Mouse (Mus musculus) ES-CJ7 (cell line): Measurements from ENCODE around the gene Olfr644.

ENCODE experiments used
- DNase-seq: peaks from one replicate; pipeline ENCODE4 v3.0.0; 2011; ENCODE audit warnings: low read depth, low spot score

Gene Olfr644

GRCm38 (mm10) chr7:104071769-104072168, at the start of gene Olfr644:
Gene Olfr644, minus strand, starts transcription at chr7:104071869.
- DNase-seq = no peak

GRCm38 (mm10) chr7:104104757-104104972, 33.0 kb upstream of the Olfr644 start, which contains the start of gene Olfr646:
Gene Olfr646, plus strand, starts transcription at chr7:104104873.
- no peak for DNase-seq

GRCm38 (mm10) chr7:104103913-104104756, 32.5 kb upstream of the Olfr644 start:
- DNase-seq = no peak

GRCm38 (mm10) chr7:104085365-104085764, 13.7 kb upstream of the Olfr644 start, which contains the start of gene Olfr645:
Gene Olfr645, minus strand, starts transcription at chr7:104085465.
- DNase-seq = no peak

- no peak for DNase-seq
Measured at GRCm38 (mm10) chr7:104061345-104061744, 10.3 kb downstream of the Olfr644 start, which contains the start of gene 4930516K23Rik. Gene 4930516K23Rik, minus strand, starts transcription at chr7:104061445.

- DNase-seq = no peak
Measured at GRCm38 (mm10) chr7:104059215-104059614, 12.5 kb downstream of the Olfr644 start.

- no peak for DNase-seq
Measured at GRCm38 (mm10) chr7:104052566-104052965, 19.1 kb downstream of the Olfr644 start, which contains the start of gene Olfr642. Gene Olfr642, minus strand, starts transcription at chr7:104052666.

- DNase-seq = no peak
Measured at GRCm38 (mm10) chr7:104050745-104051144, 20.9 kb downstream of the Olfr644 start.

GRCm38 (mm10) chr7:104035145-104035544, 36.5 kb downstream of the Olfr644 start, which contains the start of gene Olfr641:
Gene Olfr641, plus strand, starts transcription at chr7:104035445.
- no peak for DNase-seq

GRCm38 (mm10) chr7:104026978-104027377, 44.7 kb downstream of the Olfr644 start:
- DNase-seq = no peak

GRCm38 (mm10) chr7:104025473-104025872, 46.2 kb downstream of the Olfr644 start, which contains the start of gene Olfr640:
Gene Olfr640, minus strand, starts transcription at chr7:104025573.
- DNase-seq = no peak

GRCm38 (mm10) chr7:104021651-104022050, 50.0 kb downstream of the Olfr644 start:
- DNase-seq = no peak

- no peak for DNase-seq
Measured at GRCm38 (mm10) chr7:104018953-104019352, 52.7 kb downstream of the Olfr644 start.

GRCm38 (mm10) chr7:104017203-104017602, 54.5 kb downstream of the Olfr644 start, which contains the start of gene Olfr639:
Gene Olfr639, minus strand, starts transcription at chr7:104017303.
- DNase-seq = no peak
